Mouse (Mus musculus) gastrocnemius, postnatal 10 days (tissue): ENCODE results near the gene A930004D18Rik. TPM values are rescaled to one million over a fixed set of nuclear protein-coding genes. Genes with fewer than 3 reads are reported as not detected.

ENCODE experiments used
- DNase-seq: peaks from one replicate; pipeline ENCODE4 v3.0.0; 2021; ENCODE audit warnings: mixed read lengths
- total RNA-seq, 2 experiments: library from RNA; stranded (reverse); gene quantifications; 2 replicates each; pipeline ENCODE4 v1.2.3; 2021

A930004D18Rik gene
- total RNA-seq, 2 experiments from 2014 or later = 2.2 to 2.7 TPM

- DNase-seq = no peak
Observed at GRCm38 (mm10) chr2:18053243-18053950, 15.9 kb upstream of the A930004D18Rik start.

- no peak for DNase-seq
Observed at GRCm38 (mm10) chr2:18052581-18052980, 15.0 kb upstream of the A930004D18Rik start.

- DNase-seq = no peak
Observed at GRCm38 (mm10) chr2:18051831-18052170, 14.3 kb upstream of the A930004D18Rik start.

- DNase-seq = no peak
Observed at GRCm38 (mm10) chr2:18051026-18051830, 13.7 kb upstream of the A930004D18Rik start.

GRCm38 (mm10) chr2:18050541-18050985, 13.0 kb upstream of the A930004D18Rik start:
- DNase-seq = no peak

GRCm38 (mm10) chr2:18050018-18050417, 12.5 kb upstream of the A930004D18Rik start:
- DNase-seq = no peak

GRCm38 (mm10) chr2:18049279-18049821, 11.8 kb upstream of the A930004D18Rik start:
- no peak for DNase-seq

GRCm38 (mm10) chr2:18048453-18049075, 11.0 kb upstream of the A930004D18Rik start, which contains the start of gene Skida1:
Gene Skida1, minus strand, starts transcription at chr2:18049051.
- no peak for DNase-seq

- DNase-seq = peak; percentile 75
Observed at GRCm38 (mm10) chr2:18047646-18048452, 10.3 kb upstream of the A930004D18Rik start.

GRCm38 (mm10) chr2:18046758-18047645, 9.5 kb upstream of the A930004D18Rik start:
- peak; percentile 78 for DNase-seq

GRCm38 (mm10) chr2:18046186-18046585, 8.6 kb upstream of the A930004D18Rik start:
- no peak for DNase-seq

GRCm38 (mm10) chr2:18045781-18046181, 8.2 kb upstream of the A930004D18Rik start:
- DNase-seq = no peak

- no peak for DNase-seq
Observed at GRCm38 (mm10) chr2:18045143-18045780, 7.7 kb upstream of the A930004D18Rik start.

GRCm38 (mm10) chr2:18041199-18041885, 3.8 kb upstream of the A930004D18Rik start:
- no peak for DNase-seq

- no peak for DNase-seq
Observed at GRCm38 (mm10) chr2:18040347-18041160, 3.0 kb upstream of the A930004D18Rik start.

GRCm38 (mm10) chr2:18039566-18040290, 2.2 kb upstream of the A930004D18Rik start:
- DNase-seq = no peak

- no peak for DNase-seq
Observed at GRCm38 (mm10) chr2:18038895-18039371, 1.4 kb upstream of the A930004D18Rik start.
